Mouse (Mus musculus) bone marrow macrophage, adult 2 months (primary cell): ENCODE data around the gene Zcchc2.

Experiments
- CTCF ChIP-seq: IDR thresholded peaks from 2 replicates; pipeline ENCODE4 v1.5.1; 2012; ENCODE audit warnings: low read depth, mild to moderate bottlenecking, low read length, moderate library complexity
- POLR2A ChIP-seq: IDR thresholded peaks from 2 replicates; pipeline ENCODE4 v1.6.1; 2012; ENCODE audit warnings: mild to moderate bottlenecking, low read depth, low read length, borderline replicate concordance

DNA sequence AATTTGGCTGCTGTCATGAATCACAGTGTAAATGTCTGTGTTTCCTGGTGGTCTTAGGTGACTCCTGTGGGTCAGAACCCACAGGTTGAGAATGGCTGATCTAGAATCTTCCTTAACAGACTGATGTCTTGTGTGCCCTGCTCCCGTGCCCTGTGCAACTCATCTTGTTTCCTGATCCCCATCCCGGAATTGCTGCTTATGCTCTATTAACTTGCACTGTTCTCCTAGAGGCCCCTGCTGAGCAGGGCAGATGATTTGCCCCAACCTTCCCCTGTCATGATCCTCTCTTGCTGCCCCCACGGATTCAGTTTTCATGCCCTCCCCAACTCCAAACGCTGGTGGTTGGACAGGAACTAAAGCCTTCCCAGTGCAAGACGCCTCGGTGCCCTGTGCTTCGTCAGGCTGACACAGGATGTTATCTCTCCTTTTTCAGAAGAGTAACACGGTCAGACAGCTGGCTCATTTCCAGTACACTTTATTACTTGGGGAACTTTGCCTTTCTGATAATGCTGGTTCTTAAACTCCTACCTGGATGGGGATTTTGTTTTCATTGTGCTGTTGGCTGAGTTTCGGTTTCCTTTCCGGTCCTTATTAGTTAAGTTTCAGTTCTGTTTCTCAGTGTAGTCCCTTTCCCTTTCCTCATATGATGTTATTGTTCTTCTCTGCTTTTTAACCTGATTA is 18.6 kb upstream of the Zcchc2 start:
- TF ChIP-seq POLR2A = no peak
- TF ChIP-seq CTCF = no peak
